Mouse (Mus musculus): ENCODE data around the gene Gpam. TPM values are rescaled to one million over a fixed set of nuclear protein-coding genes. Genes with fewer than 3 reads are reported as not detected.

Gene Gpam
- polyA plus RNA-seq, 2 experiments, result 15.9 to 16.0 TPM

DNA sequence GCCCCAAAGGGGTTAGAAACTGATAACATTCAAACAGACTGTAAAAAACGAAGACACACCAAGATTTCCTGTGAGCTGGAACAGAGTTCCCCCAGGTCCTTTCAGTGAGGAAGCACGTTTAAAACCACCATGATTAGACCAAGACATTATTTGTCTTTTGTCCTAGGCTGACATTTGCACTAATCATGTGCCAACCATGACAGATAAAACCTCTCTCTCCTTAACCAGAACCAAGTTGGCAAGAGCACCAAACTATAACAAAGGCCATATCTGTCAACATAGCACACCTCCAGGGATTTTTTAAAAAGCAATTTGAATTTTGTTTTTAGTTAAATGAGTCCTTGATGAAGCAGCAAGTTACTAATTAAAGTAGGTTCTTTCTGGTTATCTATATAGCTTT is 40.7 kb upstream of the Gpam start:
- Histone ChIP-seq H3K27me3 (ENCODE audit: control insufficient read depth, insufficient read depth, low read length) (no peaks in the 10 kb centered on the region), H3K4me2 (replicated peaks; ENCODE audit: low read depth, low read length, severe bottlenecking) (no peak overlapping the region), H3K9me3 (ENCODE audit: control insufficient read depth, low read length) (no peaks in the 10 kb centered on the region), H3K4me1 (ENCODE audit: control insufficient read depth, insufficient read depth, low read length) (no peaks in the 10 kb centered on the region), H3K27ac (replicated peaks; ENCODE audit: low read depth, low read length) (no peak overlapping the region), H3K9ac (ENCODE audit: low read depth, low read length, severe bottlenecking) (no peak overlapping the region), H3K36me3 (ENCODE audit: control insufficient read depth, insufficient read depth, low read length) (no peaks in the 10 kb centered on the region), H3K4me3 (replicated peaks; ENCODE audit: low read length) (no peak overlapping the region)
- ATAC-seq (ENCODE audit: low FRiP score, low read depth) (no peak), DNase-seq (ENCODE audit: low spot score) (no peak)
- whole genome bisulfite sequencing, result 60% methylated on average over 2 of the region's 2 CpGs
- TF ChIP-seq POLR2A (IDR thresholded peaks at IDR 0.05; ENCODE audit: borderline replicate concordance, extremely low read depth, insufficient read depth, insufficient read length), result no peak

DNA sequence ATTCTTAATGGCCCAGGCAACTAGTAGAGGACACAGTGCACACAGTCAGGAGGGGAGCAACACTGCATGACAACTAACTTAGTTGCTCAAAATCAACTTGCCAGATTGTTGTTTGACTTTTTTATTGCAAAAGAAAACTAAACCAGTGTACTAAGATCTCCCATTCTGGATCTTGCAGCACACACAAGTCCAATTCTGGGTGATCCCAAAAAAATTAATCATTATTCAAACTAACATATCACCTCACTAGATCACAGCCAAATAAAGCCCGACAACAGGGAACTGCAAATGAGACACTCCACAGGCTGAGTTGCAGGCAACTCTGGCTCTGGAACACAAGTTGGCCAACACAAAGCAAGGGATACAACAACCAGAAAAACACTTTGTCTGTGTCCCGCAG is 39.7 kb upstream of the Gpam start:
- DNase-seq (ENCODE audit: low spot score) (no peak), ATAC-seq (ENCODE audit: low FRiP score, low read depth) (no peak)
- Histone ChIP-seq H3K4me2 (replicated peaks; ENCODE audit: low read depth, low read length, severe bottlenecking) (no peak overlapping the region), H3K9me3 (ENCODE audit: control insufficient read depth, low read length) (no peaks in the 10 kb centered on the region), H3K4me3 (replicated peaks; ENCODE audit: low read length) (no peak overlapping the region), H3K27ac (replicated peaks; ENCODE audit: low read depth, low read length) (no peak overlapping the region), H3K9ac (ENCODE audit: low read depth, low read length, severe bottlenecking) (no peak overlapping the region), H3K4me1 (ENCODE audit: control insufficient read depth, insufficient read depth, low read length) (no peaks in the 10 kb centered on the region), H3K36me3 (ENCODE audit: control insufficient read depth, insufficient read depth, low read length) (no peaks in the 10 kb centered on the region), H3K27me3 (ENCODE audit: control insufficient read depth, insufficient read depth, low read length) (no peaks in the 10 kb centered on the region)
- TF ChIP-seq POLR2A (IDR thresholded peaks at IDR 0.05; ENCODE audit: borderline replicate concordance, extremely low read depth, insufficient read depth, insufficient read length), result no peak
- 90% methylated on average over 2 of the region's 2 CpGs for WGBS

DNA sequence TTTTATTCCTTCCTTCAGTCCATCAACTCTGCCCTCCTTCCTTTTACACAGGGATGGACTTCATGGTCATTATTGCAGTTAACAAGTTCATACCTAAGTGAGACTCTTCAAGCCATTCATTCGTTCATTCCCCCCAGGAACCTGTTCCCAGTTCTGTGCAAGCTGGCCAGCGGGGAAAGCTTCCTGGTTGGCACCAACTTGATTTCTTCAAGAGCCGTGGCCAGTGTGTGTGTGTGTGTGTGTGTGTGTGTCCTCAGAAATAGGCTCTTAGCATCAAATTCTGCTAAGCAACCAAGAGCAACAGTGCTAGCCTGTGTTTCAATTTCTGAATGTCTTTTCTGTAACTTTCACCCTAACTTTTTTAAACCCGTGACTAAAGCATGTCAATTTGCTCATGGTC is 38.9 kb upstream of the Gpam start:
- no peaks in the 10 kb centered on the region for H3K4me1 ChIP-seq (ENCODE audit: control insufficient read depth, insufficient read depth, low read length)
- H3K4me2 ChIP-seq (replicated peaks; ENCODE audit: low read depth, low read length, severe bottlenecking), result no peak overlapping the region
- H3K9me3 ChIP-seq (ENCODE audit: control insufficient read depth, low read length), result no peaks in the 10 kb centered on the region
- no peak overlapping the region for H3K4me3 ChIP-seq (replicated peaks; ENCODE audit: low read length)
- ATAC-seq (ENCODE audit: low FRiP score, low read depth), result no peak
- no peak overlapping the region for H3K9ac ChIP-seq (ENCODE audit: low read depth, low read length, severe bottlenecking)
- DNase-seq (ENCODE audit: low spot score), result no peak
- H3K36me3 ChIP-seq (ENCODE audit: control insufficient read depth, insufficient read depth, low read length), result no peaks in the 10 kb centered on the region
- no peak for TF ChIP-seq POLR2A (IDR thresholded peaks at IDR 0.05; ENCODE audit: borderline replicate concordance, extremely low read depth, insufficient read depth, insufficient read length)
- H3K27me3 ChIP-seq (ENCODE audit: control insufficient read depth, insufficient read depth, low read length), result no peaks in the 10 kb centered on the region
- H3K27ac ChIP-seq (replicated peaks; ENCODE audit: low read depth, low read length), result no peak overlapping the region
- WGBS, result 75% methylated on average over 4 of the region's 4 CpGs

DNA sequence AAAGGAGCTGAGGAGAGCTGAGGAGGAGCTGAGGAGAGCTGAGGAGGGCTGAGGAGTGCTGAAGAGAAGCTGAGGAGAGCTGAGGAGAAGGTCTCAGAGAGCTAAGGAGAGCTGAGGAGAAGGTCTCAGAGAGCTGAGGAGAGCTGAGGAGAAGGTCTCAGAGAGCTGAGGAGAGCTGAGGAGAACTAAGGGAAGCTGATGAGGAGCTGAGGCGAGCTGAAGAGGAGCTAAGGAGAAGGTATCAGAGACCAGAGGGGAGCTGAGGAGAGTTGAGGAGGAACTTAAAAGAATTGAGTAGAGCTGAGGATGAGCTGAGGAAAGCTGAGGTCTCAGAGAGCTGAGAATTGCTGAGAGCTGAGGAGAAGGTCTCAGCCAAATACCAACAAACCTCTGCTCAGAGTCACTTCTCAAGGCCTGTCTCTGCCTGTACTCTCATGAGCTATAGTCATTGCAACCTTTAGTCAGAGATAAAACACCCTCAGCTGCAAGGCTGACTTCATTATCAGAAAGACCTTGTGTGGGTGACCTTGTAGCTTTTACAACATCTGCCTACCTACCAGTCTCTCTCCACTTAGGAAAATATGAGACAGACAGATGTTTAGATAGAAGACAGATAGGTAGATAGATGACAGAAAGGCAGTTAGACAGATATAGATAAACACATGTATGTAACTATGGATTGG is 38.3 kb upstream of the Gpam start:
- DNase-seq (ENCODE audit: low spot score), result no peak
- Histone ChIP-seq H3K27me3 (ENCODE audit: control insufficient read depth, insufficient read depth, low read length) (no peaks in the 10 kb centered on the region), H3K9me3 (ENCODE audit: control insufficient read depth, low read length) (no peaks in the 10 kb centered on the region), H3K36me3 (ENCODE audit: control insufficient read depth, insufficient read depth, low read length) (no peaks in the 10 kb centered on the region), H3K4me3 (replicated peaks; ENCODE audit: low read length) (no peak overlapping the region), H3K4me2 (replicated peaks; ENCODE audit: low read depth, low read length, severe bottlenecking) (no peak overlapping the region), H3K9ac (ENCODE audit: low read depth, low read length, severe bottlenecking) (no peak overlapping the region), H3K27ac (replicated peaks; ENCODE audit: low read depth, low read length) (no peak overlapping the region), H3K4me1 (ENCODE audit: control insufficient read depth, insufficient read depth, low read length) (no peaks in the 10 kb centered on the region)
- WGBS, result 74% methylated on average over 1 of the region's 1 CpGs
- TF ChIP-seq POLR2A (IDR thresholded peaks at IDR 0.05; ENCODE audit: borderline replicate concordance, extremely low read depth, insufficient read depth, insufficient read length), result no peak
- no peak for ATAC-seq (ENCODE audit: low FRiP score, low read depth)

DNA sequence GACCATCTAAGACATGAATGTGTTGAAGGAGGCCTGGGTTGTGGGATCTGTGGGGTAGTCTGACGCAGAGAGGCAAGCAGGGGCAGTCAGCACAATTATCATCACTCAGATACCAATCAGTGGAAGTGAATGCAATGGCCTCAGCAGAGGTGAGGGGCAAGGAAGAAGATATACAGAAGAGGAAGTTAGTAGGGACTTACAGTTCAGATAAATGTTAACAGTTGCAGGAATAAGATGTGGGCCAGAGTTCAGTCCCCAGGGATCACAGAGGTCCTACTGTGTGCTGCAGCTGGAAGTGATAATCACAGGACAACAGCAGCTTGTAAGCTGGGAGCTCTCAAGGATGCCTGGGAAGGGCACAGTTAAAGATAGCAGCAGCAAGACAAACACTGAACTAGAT is 37.1 kb upstream of the Gpam start:
- Histone ChIP-seq H3K9ac (ENCODE audit: low read depth, low read length, severe bottlenecking) (no peak overlapping the region), H3K27me3 (ENCODE audit: control insufficient read depth, insufficient read depth, low read length) (no peaks in the 10 kb centered on the region), H3K4me2 (replicated peaks; ENCODE audit: low read depth, low read length, severe bottlenecking) (no peak overlapping the region), H3K4me1 (ENCODE audit: control insufficient read depth, insufficient read depth, low read length) (no peaks in the 10 kb centered on the region), H3K4me3 (replicated peaks; ENCODE audit: low read length) (no peak overlapping the region), H3K36me3 (ENCODE audit: control insufficient read depth, insufficient read depth, low read length) (no peaks in the 10 kb centered on the region), H3K27ac (replicated peaks; ENCODE audit: low read depth, low read length) (no peak overlapping the region), H3K9me3 (ENCODE audit: control insufficient read depth, low read length) (no peaks in the 10 kb centered on the region)
- DNase-seq (ENCODE audit: low spot score), result no peak
- no peak for ATAC-seq (ENCODE audit: low FRiP score, low read depth)
- TF ChIP-seq POLR2A (IDR thresholded peaks at IDR 0.05; ENCODE audit: borderline replicate concordance, extremely low read depth, insufficient read depth, insufficient read length), result no peak
- WGBS, result 73% methylated on average over 1 of the region's 1 CpGs

DNA sequence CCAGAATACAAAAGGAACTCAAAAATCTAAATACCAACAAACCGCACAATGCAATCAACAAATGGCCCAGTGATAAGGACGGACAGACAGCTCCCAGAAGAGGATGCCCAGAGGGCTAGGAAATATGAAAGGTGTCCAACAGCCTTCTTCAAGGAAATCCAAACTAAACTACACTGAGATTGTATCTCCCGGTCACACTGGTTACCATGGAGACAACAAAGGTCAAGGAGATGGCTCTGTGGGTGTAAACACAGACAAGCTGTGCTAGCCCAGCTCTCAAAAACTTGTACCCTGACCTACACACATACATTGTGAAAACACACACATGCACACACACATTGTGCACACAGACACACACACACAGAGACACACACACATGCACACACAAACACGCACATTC is 35.2 kb upstream of the Gpam start:
- Histone ChIP-seq H3K4me2 (replicated peaks; ENCODE audit: low read depth, low read length, severe bottlenecking) (no peak overlapping the region), H3K27me3 (ENCODE audit: control insufficient read depth, insufficient read depth, low read length) (no peaks in the 10 kb centered on the region), H3K4me3 (replicated peaks; ENCODE audit: low read length) (no peak overlapping the region), H3K9me3 (ENCODE audit: control insufficient read depth, low read length) (no peaks in the 10 kb centered on the region), H3K36me3 (ENCODE audit: control insufficient read depth, insufficient read depth, low read length) (no peaks in the 10 kb centered on the region), H3K4me1 (ENCODE audit: control insufficient read depth, insufficient read depth, low read length) (no peaks in the 10 kb centered on the region), H3K27ac (replicated peaks; ENCODE audit: low read depth, low read length) (no peak overlapping the region), H3K9ac (ENCODE audit: low read depth, low read length, severe bottlenecking) (no peak overlapping the region)
- ATAC-seq (ENCODE audit: low FRiP score, low read depth) (no peak), DNase-seq (ENCODE audit: low spot score) (no peak)
- TF ChIP-seq POLR2A (IDR thresholded peaks at IDR 0.05; ENCODE audit: borderline replicate concordance, extremely low read depth, insufficient read depth, insufficient read length), result no peak
- WGBS, result 79% methylated on average over 4 of the region's 4 CpGs
